Mouse (Mus musculus): ENCODE measurements around the gene Col4a3.

Gene Col4a3

DNA sequence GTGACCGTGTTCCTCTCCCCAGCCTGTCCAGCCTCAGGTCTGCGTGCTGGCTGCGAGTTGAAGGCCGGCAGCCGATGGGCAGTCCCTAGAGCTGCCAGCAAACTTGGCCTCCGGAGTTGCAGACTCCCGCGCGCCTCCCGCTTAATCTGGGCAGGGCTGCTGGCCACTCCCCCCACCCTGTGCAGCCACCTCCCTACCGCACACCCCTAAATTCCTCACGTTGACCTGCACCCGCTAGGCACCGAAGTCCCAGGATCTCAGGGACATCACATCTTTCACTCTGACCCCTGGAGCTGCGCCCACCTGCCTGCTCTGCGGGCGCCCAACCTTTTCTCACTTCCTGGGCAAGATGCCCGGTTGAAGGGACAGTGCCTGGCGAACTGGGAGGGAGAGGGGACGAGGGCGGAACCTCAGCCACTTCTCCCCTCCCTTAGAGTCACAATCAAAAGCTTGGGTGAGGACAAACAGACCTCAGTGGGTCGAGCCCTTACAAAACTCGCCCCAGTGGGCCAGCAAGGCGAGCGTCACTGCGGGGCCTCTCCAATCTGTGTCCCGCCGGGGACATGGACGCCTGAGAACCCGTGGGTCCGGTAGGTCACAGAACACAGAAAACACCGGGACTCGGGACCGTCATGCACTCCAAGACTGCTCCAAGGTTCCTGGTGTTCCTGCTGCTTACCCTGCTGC lies at the start of gene Col4a3, which contains the start of gene Col4a4:
Col4a3 (plus strand) TSS at position 209 of the 687 bp plus-strand sequence.
Col4a4 (minus strand) TSS at position 137 of the 687 bp plus-strand sequence.
- no peak for DNase-seq (ENCODE audit: low spot score)

DNA sequence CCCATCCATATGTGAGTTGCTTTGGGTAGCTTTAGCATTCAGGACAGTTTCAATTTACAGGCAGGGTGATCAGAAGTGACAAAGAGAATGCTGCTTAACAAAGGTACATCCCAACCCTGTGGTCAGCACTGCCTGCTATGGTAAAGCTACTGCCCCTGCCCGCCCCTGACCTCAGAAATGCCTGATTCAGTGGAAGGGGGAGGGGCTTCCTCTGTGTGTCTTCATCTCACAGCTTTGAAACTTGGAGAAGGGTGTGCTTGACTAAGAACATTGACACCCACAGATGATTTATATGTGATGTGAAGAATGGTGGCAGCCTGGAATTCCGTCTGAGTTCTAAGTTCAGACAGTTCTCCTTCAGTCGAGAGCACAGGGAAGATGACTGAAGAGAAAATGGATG lies 48.9 kb upstream of the Col4a3 start:
- no peak for DNase-seq (ENCODE audit: low spot score)

DNA sequence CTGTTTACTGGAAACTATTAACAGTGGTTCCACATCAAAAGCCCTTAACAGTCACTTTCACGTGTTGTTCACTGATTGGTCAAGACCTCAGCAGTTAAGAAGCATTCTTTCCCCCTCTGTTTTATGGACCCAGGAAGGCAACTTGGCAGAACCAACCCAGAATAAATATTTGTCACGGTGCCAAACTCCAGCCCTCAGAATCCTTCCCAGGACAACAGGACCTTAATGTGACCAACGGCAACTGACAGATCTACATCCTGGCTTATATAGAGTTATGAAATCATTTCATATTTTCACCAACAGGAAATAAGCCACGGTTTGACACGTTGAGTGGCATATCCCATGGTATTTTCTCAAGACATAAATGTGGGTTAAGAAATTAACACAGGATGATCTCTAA lies 46.7 kb upstream of the Col4a3 start:
- DNase-seq (ENCODE audit: low spot score) = no peak

DNA sequence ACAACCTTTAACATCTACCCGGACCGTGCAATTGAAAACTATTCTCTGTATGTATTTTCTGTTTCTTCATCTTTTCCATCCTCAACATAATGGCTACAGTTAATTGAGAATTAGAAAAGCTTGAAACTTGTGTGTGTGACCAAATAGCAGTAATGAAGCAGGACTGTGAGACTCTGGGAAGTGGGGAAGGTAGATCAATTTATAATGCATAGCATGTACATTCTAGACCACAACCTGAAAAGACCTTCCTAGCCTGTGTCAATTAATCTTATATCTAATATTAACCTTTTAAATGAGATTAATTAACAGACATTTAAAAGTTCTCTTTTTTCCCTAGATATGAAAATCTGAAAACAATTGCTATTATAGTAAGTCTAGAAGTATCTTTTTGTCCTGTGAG lies 42.8 kb upstream of the Col4a3 start:
- no peak for DNase-seq (ENCODE audit: low spot score)

DNA sequence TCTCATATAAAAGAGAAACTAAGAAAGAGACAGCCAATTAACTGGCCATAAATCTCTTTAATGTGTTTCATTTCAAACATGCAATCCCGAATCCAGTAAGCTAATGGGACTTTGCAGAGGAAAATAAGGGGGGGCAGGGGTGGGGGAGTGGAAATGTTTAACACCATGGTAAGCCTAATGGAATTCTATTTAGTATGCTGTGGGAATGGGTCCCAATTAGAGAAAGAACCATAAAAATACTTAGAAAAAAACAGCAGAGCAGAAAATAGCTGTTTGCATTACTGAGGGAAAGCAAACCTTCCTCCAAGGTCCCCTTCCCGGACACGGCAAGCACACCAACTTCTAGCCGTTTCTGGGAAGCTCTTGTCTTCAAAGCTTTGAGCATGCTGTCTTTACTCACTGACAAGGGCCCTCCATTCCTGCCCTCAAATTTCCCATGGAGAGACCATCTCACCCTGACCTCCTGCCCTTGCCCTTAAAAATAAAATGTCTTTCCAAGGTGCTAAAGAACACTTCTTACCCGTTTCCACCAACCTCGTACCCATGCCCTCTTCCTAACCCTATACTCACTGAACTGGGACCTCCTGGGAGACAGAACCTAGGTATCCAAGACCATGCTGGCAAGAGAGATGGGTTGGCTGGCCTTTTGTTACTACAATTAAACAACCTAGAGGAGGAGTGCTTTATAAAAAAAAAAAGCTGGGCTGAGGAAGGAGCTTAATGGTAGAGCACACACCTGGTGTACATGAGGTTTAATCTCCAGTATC lies 42.1 kb upstream of the Col4a3 start:
- no peak for DNase-seq (ENCODE audit: low spot score)

DNA sequence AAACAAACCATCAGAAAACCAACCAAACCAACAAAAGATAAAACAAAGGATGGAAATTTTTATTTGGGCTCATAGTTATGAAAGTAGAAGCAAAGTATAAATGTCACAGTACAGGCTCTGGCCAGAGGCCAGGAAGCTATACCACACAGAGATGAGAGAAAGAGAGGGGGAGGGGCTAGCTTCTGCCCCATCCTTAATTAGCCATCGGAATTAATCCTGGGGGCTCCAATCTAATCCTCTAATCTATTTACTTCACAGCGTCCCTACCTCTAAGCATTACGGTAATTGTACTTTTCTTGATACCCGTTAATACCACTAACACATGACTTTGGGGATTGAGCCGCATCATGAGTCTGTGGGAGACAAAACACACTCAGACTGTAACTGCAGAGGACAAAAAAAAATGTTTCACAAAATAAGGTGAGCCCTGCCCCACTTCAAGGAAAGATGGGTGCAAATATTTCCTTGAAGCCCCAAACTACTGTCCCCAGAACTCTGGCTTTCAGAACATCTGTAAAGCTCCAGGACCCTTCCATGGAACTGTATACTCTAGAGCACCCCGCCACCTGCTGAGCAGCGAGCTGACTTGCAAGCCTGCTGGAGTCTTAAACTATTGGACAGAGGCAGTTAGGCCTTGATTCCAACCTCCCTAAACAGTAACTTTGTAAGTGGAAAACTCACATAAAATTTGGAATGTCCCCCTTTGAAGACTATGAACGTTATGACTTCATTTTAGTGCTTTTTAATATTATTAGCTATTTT lies 41.3 kb upstream of the Col4a3 start:
- DNase-seq (ENCODE audit: low spot score) = no peak

DNA sequence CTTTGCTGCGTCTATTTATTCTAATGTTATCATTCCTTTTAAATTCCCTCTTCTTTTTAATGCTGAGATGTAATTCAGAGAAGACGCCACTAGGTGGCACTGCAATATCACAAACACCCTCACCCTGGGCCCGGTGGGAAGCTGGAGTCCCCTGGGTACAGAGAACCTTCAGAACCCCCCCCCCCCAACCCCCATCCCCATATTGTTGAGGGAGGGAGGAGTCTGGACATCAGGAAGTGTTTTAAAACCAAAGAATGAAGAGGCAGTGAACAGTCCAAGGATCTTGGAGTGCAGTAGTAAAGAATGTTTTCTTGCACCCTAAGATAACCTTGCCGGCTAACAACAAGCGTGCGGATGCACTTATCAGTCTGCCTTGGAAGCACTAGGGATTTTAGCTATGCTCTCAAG lies 32.3 kb upstream of the Col4a3 start:
- DNase-seq (ENCODE audit: low spot score) = no peak

DNA sequence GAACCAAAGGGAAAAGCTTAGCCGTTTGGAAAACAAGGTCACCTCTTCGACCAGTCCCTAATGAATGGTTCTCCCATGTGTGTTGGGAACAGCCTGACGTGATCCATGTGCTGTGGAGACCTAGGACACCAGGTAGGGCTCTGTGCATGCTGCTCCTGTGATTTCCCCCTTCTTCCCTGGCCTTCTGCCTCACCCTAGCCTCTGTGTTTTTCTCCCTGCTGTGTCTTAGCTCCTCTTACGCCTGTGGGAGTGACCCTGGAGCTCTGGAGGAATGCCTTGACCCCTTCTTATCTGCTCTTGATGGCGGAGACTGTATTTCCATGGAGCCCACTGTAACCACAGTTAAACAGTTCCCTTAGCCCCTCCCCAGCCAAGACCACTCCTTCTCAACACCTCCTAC lies 31.8 kb upstream of the Col4a3 start:
- no peak for DNase-seq (ENCODE audit: low spot score)

DNA sequence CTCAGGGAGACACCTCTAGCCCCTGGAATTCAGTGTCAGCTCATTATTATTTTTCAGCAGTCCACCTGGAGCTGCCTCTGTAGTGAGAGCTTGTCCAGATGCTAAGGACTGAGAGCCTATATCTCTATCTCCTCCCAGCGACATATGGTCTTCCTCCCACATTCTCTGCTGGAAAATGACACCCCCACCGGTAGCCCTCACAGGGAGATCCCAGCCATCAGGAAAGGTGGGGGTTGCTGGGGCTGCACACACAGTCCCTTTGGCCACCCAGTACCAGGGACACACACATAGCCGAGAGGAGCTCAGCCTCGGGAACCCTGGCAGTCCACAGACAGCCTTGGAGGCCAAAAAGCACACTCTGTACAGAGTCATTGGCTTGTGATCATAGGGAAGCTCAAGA lies 26.5 kb upstream of the Col4a3 start:
- no peak for DNase-seq (ENCODE audit: low spot score)

DNA sequence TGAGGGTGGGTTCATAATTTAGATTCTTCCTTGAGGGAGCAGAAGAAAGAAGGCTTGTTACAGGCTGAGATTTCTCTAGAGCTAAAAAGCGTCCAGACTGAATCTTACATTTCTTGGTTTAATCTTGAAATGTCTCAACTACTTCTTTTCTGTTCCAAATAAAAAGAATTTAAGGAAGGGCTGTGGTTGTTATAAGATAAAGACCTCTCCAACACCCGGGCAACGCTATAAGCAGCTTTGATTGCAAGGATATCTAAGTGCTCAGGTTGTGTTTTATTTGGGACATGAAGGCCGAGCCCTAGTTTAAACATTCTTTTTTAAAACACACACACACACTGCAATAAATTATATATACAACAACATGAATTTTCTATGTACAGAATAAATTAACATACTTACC lies 17.3 kb upstream of the Col4a3 start:
- DNase-seq (ENCODE audit: low spot score) = no peak

DNA sequence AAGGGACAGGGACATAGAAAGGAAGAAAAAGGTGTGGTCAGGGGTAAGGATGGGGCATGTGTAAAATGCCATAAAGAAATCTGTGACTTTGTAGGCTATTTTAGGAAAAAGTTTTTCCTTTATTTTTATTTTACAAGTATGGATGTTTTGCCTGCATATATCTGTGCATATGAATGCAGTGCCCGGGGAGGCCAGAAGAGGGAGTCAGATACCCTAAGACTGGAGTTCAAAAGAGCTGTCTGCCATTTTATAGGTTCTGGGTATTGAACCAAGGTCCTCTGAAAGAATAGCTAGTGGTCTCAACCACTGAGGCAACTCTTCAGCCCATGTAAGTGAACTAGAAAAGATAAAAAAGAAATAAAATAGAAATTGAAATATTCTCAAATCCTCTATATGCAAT lies 15.0 kb upstream of the Col4a3 start:
- no peak for DNase-seq (ENCODE audit: low spot score)

DNA sequence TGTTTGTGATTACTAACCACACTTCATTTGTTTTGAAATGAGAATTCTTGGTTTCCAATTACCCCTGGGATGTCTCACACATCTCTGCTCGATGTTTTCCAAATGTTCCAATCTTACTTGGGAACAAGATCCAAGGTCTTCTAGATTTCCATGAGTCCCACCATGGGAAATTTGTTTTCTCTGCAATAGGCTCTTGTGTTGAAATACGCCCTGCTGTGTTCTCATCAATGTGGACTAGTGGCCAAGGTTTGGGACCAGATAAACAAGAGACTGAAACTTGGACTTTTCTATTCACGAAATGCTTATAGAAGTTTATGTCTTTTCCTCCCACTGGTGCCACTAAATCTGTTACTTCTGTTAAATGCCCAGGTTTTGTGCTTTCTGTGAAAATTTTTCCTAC lies 11.0 kb upstream of the Col4a3 start:
- no peak for DNase-seq (ENCODE audit: low spot score)

DNA sequence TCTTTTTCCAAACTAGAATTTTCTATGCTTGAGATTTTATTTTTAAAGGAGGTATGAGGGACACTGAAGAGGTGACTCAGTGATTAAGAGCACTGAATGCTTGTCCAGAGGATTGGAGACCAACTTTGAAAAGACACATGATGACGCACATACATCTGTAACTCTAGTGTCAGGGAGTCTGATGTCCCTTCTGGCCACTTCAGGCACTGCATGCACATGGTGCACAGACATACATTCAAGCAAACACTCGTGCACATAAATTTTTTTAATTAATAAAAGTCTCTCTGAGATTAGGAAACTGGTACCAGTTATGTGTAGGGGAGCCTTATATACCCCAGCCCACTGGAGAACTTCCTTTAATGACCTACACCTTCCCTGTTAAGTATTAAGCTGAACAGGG lies 10.5 kb upstream of the Col4a3 start:
- DNase-seq (ENCODE audit: low spot score) = no peak

DNA sequence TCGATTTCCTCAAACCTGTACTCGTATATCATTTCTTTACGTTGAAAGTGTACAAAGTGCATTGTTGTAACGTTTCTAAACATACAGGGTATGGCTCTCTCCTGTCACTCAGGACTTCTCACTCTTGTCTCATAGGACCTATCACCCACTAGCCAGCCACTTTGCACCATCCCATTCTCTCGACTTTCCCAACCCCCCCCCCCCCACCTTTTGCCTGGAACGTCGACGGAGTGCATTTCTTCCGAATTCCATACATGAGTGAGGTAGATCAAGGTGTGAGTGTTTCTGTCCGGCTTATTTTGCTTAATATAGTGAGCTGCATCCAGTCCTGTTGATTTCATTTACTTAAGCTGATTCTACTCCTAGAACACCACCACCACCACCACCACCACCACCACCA lies 9.4 kb upstream of the Col4a3 start:
- DNase-seq (ENCODE audit: low spot score) = no peak

DNA sequence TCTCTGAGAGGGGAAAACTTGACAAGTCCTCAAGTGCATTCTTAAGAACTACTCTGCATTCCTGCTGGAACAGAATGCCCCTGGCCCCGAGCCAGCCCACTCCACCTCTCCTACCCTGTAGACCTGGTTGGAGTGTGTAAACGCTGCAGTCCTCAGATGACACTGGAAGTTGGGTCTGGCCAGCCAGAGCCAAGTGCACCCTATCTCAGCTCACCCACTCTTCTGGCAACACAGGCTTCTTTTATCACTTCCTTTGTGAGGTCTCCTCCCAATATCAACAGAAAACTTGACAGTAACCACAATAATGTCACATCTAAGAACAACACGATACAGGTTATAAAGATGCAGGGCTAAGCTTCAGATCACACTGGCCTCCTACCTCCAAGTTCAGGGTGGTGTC lies 8.8 kb upstream of the Col4a3 start:
- DNase-seq (ENCODE audit: low spot score) = no peak

DNA sequence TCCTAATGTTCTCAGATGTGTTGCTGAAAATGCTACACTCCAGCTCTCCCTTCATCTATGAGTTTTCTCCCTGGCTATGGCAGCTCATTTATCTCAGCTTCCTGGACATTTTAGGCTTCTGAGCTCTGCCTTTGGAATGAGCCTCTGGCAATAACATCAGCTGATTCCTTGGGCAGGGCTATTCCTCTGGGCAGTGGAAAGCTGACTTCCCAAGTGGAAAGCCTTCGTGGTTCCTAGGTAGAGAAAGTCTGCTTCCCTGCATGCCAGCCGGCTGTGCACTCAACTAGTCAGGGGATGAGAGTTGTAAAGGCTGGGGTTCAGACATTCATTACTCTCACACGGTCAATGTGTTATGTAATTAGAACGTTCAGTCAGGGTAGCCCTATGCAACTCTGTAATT lies 8.4 kb upstream of the Col4a3 start:
- no peak for DNase-seq (ENCODE audit: low spot score)

DNA sequence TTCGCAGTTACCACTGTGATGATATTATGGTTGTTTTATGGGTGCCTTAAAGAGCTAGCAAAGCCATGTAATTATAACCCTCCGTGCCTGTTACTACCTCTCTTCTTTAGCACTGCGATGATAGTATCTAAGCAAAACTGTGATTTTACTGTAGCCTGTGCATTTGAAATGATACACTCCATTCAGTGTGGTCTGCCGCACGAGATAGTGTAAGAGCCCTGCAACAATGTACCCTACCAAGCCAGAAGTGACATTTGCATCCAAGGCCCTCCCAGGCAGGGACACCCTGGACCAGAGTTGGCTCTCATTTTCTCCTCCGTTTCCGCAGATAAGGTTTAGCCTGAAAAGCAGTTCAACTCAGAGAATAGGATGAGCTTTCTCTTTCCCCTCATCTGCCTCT lies 740 bp upstream of the Col4a3 start:
- DNase-seq (ENCODE audit: low spot score) = no peak

DNA sequence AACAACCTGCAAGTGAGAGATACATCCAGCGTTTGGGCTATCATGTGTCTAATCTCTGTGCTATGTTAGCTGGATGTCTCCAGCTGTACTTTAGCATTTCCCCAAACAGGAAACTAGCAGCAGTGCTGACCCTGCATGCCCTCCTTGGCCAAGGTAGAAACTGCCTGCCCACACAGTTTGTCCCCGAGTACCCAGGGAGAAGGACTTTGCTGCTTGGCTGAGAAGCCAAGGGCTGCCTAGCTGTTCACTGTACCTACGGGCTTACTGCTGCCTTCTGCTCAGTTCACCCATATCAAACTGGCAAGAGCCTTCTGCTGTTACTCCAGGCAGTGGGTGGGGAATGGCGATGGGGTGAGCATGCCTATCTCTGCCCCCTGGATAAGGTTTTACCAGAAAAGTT lies 3.5 kb downstream of the Col4a3 start:
- DNase-seq (ENCODE audit: low spot score) = no peak

DNA sequence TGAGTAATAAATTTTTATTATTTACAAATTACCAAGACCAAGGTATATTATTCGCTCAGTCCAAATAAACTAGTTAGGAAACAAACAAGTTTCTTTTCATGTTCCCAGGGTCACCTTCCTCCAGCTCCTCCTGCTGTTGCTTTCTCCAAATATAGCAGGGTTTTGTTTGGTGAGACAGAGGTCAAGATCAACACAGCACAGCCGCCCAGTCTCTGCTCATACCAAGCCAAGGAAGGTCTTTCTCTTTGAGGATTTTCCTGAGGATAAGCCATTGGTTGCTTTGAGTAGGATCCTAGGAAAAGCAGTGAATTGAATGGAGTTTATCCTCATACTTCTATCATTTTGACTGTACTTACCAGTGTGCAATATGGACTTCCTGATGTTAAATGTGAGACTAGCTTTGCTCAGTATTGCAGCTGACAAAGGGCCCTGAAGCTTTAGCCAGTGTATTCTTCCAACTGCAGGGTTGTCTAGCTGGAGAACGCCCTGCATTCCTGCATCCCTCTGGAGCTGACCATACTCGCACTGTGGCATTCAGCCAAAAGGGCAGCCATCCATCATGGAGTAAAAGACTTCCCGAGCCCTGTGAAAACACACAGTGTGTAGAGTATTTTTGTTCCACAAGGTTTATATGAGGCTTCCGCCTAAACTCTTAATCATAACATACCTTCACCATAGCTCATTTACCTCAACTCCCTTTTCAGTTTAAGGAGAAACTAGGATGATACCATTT lies 10.3 kb downstream of the Col4a3 start:
- no peak for DNase-seq (ENCODE audit: low spot score)

DNA sequence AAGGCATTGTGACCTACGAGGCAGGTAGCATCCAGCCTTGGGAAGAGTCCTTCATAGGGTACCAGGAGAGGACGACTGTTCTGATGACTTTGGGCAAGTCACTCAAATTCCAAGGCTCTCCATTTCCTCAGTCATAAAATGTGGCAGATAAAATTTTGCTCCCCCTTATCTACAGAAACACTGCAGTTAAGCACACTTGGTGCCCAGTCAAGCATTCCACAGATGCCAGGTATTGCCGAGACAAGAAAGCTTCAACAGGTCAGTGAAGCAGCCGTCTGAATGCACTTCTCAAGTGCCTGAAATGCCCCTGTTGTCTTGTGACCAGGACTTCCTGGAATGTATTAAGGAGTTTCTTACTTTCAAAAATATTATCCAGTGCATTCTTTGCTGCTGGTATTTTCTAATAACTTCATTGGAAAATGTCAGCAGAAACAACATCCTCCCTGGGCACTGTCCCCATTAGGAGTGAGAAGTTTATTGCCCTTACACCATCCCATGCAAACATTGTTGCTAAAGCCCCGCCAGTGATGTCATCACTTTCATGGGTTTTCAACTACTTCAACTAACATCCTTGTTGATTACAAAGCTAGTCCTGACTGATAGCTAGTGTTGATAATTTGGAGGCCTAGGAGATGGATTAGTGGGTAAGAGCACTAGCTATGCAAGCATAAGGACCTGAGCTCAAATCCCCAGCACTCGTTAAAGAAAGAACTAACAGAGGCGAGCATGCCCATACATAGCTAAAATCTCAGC lies 16.7 kb downstream of the Col4a3 start:
- no peak for DNase-seq (ENCODE audit: low spot score)

DNA sequence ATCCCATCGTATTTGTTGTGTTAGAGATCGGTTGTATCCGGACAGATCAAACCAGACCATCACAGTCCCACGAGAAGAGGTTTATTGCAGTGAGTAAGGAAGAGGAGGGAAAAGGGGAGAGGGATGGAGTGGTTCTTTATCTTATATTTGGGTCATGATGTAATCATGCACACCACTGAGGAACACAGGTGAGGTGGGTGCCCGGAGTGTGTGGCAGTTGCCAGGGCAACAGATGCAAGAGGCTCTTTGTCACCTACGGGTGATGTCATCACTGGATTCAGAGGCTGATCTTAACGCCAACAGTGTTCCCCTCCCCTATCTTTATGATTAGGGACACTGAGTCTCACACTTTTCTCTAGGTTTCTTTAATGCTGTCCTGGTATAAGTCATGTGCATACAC lies 18.6 kb downstream of the Col4a3 start:
- DNase-seq (ENCODE audit: low spot score) = no peak

DNA sequence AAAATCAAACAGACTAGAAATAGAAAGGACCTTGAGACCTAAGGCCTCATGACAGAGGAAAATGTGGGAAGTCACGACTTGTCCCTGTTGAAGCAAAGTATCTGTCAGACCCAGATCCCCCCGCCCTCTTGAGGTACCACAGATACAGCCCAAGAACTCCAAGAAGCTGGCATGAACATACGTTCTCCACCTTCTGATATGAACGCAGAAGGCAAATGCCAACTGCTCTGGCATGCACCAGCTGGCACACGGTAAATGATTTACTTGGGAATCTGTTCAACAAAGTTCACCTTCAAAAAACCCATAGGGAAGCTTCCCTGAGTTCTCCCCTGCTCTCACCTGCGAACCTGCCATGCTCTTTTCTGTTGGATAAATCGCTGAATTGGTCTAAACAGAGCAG lies 19.1 kb downstream of the Col4a3 start:
- DNase-seq (ENCODE audit: low spot score) = no peak
